Mouse (Mus musculus) neutrophil, adult 5-6 weeks (primary cell): Measurements from ENCODE around the gene Stip1. TPM values are rescaled to one million over a fixed set of nuclear protein-coding genes. Genes with fewer than 3 reads are reported as not detected.
"Not testable (repeated sequence)": the region's sequence is repeated elsewhere in the genome, so short reads cannot be mapped to it uniquely, and the experiment has no call there.

Source experiments
- ATAC-seq: fragments of 151-379, 151-347 bp; 2 replicates; pipeline ENCODE4 v1.8.0; 2017; ENCODE audit warnings: mild to moderate bottlenecking, moderate TSS enrichment; ENCODE audit not compliant: insufficient number of reproducible peaks, poor library complexity, low FRiP score, severe bottlenecking; ENCODE audit errors: extremely low read depth
- total RNA-seq: library from RNA; stranded (forward); fragments of 200-1000 nt; gene quantifications from 2 replicates; pipeline ENCODE4 v1.2.3, GENCODE M21; 2017

Gene Stip1
- total RNA-seq = 73.9 and 81.6 TPM in 2 replicates

DNA sequence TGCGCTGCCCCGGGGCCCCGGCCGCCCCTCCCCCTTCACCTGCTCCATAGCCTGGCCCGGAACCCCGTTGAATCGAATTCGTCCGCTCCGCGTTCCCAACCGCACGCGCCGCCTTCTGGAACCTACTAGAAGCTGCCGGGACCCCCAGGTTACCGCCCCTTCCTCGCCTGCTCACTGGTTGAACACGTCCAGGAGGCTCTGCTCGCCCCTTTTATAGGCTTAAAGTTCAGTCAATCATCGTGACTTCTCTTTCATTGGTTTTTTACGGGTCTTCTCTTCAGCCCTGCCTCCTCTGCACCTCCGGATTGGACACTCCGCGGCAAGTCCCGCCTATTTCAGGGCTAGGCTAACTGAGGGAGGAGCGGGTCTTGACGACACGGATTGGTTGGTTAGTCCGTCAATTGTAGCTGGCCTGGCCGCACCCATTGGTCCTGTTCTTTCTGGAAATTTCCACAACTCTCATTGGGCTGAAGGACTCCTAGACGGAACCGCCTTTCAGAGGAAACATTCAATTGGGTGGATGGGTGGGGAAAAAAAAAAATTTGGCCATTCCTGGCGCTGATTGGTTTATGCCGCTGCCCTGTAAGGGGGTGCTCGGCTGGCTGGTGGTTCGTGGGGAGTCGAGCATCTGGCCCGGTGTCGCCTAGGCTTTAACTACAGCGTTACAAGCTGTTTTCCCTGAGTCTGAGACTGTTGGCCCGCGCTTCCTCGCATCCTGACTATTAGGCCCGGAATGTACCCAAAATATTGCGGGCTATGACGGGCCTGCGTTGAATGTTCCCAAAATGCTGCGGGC, at the start of gene Stip1:
TSS of gene Stip1 (minus strand) at position 127 of the 796 bp plus-strand sequence.
- peak; percentile 92 for ATAC-seq

GRCm38 (mm10) chr19:7089050-7089449, 49.3 kb upstream of the Stip1 start:
- no peak for ATAC-seq

DNA sequence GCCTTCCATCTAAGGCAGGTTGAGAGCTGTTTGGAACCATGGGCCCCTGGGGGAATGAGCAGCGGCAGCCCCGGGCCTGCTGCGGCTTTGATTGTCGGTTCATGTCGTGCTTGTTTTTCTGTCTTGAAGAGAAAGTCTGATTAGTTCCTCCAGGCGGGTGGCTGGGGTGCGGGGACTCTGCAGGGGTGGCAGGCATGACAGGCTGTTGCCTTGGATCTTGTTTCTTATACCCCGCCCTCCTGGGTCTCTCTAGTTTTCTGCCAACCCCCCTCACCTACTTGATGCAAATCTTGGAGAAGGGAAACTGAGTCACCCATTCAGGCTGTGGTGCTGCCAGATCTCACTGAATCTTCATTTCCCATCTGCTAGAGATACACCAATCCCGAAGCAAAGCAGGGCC, 48.8 kb upstream of the Stip1 start:
- no peak for ATAC-seq

DNA sequence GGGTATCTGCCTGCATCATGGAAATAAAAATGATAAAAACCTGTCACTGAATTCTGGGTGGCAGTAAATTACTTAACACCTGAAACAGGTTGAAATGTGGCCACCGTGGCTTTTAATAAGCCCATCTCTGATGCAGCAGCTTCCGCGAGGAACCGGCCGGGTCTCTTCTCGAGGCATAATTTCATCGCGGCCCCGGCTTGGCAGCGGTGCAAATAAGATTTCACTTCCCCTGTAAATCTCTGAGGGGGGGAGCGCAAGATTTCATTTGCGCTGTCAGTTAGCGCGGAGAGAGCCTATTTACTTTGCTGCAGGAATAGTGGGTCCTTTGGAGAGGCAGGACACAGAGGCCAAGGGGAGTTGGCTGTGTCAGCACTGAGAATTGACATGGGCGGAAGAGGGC, 45.0 kb upstream of the Stip1 start:
- ATAC-seq = no peak

- ATAC-seq = no peak
Measured at GRCm38 (mm10) chr19:7083035-7083794, 43.4 kb upstream of the Stip1 start.

DNA sequence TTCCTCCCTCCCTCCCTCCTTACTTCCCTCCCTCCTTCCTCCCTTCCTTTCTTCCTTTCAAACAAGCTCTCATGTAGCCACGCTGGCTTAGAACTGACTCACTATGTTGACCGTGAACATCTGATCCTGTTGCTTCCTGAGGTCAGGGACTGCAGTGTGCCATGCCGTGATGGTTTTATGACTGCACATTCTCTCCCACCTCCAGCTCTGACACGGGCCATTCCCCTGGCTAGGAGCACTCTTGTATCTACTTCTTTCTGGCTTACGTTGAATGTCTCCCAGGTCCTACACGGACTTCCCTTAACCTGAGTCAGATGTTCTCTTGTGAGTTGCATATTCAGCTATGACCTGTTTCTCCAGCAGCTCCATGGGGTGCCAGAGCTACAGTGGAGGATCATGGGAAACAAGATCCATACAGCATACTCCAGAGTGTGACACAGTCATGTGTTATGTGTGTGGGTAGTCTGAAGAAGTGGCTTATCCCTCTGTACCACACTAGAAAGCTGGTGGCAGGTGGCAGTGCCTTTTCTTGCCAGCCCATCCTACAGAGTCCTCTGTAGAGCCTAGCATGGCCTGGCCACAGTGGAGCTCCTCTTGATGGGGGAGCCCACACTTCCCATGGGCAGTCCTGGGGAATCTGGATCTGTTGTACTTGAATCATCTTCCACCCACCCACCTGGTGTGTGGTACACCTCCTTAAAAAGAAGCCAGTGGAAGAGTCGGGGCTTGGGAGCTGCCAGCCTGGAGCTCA, 41.9 kb upstream of the Stip1 start:
- ATAC-seq = no peak

- no peak for ATAC-seq
Measured at GRCm38 (mm10) chr19:7078271-7078670, 38.5 kb upstream of the Stip1 start.

- ATAC-seq = no peak
Measured at GRCm38 (mm10) chr19:7077666-7078065, 37.9 kb upstream of the Stip1 start.

GRCm38 (mm10) chr19:7075336-7075735, 35.6 kb upstream of the Stip1 start:
- not testable (repeated sequence) for ATAC-seq

GRCm38 (mm10) chr19:7073997-7074781, 34.4 kb upstream of the Stip1 start:
- no peak for ATAC-seq

DNA sequence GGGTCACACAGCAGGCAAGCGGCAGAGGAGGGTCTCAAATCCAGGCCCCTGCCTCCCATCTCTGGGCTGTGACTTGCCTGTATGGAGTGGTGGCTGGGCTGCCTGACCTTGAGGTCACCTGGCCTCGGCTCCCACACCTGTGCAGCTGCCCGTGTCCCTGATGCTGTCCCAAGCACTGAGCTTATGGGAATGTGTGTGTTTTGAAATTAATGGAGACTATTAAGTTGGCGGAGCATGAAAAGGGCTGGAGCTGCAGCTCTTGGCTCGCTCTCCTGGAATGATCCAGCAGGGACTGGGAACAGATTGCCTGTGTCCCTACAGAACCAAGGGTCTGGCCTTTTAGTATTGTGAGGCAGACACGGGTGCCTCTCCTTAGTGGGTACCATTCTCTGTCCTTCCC, 32.5 kb upstream of the Stip1 start:
- no peak for ATAC-seq

DNA sequence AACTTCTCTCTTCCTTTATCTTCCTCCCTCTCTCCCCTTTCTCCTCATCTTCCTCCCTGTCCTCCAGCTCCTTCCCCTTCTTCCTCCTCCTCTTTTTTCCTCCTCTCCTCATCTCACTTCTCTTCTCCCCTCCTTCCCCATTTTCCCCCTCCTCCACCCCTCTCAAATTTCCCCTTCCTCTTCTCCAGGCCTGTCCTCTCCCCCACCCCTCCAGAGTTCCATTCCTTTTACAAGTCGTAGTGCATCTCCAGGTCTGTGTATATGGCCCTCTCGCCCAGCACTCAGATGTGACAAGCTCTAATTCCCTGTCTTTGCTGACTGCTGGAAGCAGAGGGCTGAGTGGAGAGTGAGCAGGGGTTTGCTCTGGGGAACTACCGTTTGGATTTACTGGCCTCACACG, 31.0 kb upstream of the Stip1 start:
- ATAC-seq = no peak

DNA sequence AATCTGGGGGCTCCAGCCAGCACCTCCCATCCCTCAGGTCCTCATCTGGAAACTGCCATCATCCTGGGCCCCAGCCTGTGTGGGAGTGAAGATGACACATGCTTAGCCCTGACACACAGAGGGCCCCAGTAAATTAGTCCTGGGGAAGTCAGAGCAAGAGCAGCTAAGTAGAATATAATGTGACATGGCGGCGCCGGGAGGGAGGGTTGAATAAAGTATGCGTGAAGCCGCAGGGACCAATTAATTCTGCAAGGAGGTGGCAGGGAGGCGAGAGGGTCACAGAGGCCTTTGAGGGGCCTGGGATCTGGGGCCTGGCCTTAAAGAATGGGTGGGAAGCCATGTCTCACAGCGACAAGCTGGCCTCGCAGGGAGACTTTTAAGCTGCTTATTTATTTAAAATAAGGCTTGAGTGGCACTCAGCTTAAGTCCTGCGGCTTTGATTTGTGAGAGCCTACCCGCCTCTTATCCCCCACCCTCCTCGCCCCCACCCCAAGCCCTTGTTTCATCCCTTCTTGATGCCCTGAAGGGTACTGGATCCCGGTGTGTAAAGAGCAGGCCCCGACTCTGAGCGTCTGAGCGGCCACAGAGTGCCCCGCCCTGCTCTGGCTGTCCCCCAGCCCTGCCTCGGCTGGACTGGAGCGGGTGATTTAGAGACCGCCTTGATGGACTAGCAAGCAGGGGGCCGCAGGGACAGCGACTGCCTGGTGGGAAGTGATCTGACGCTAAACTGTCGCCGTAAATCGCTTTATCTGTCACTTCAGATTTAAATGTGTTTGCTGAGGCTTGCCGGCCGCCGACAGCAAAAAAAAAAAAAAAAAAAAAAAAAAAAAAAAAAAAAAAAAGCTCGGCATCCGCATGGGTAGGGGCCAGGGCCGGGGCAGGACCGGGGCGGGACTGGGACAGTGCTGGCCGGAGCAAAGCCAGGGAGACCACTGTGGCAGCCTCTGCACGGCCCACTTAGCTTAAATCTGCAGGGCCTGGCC, 30.3 kb upstream of the Stip1 start:
- no peak for ATAC-seq

- ATAC-seq = no peak
Measured at GRCm38 (mm10) chr19:7068661-7069531, 29.1 kb upstream of the Stip1 start.

- ATAC-seq = peak; percentile 43; the same call in 1 of the 2 replicates
Measured at GRCm38 (mm10) chr19:7068136-7068535, 28.4 kb upstream of the Stip1 start.

GRCm38 (mm10) chr19:7067344-7068050, 27.7 kb upstream of the Stip1 start:
- ATAC-seq = no peak
